Mouse (Mus musculus) kidney, postnatal 36 days (tissue): ENCODE data around the gene Phactr2.

Source experiments
- DNase-seq, 2 experiments: peaks; one replicate each; pipeline ENCODE4 v3.0.0; 2021 to 2022; ENCODE audit warnings: mixed read lengths in 2 of 2

Phactr2 gene

DNA sequence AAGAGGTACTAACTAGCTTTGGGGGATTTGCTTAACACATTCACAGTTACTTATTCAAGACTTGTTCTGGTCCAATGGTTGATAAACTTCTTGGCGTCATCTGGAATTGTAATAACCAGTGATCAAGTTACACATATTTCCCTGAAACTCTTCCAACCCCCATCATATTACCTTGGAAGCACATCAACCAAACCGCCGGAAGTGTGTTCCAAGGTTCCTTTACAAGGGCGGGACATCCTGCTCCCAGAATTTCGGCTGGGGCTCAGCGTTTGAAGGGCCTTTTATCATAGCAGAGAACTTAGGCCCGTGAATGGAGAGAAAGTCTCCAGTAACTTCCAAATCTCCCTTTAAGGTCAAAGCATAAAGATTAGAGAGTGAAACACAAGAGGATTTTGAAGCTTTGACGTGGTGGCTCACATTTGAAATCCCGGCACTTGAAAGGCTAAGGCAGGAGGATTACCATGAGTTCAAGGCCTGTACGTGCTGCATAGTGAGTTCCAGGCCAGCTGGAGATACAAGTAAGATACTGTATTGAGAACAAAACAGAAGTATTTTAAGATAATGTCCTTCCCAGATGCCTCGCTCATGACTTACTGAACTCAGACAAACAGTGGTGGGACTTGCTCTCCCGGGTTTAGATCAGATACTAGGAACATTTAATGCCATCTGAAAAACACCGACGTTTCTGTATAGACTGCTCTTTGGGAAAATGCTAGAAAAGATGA lies 147.9 kb downstream of the Phactr2 start:
- no peak for DNase-seq

DNA sequence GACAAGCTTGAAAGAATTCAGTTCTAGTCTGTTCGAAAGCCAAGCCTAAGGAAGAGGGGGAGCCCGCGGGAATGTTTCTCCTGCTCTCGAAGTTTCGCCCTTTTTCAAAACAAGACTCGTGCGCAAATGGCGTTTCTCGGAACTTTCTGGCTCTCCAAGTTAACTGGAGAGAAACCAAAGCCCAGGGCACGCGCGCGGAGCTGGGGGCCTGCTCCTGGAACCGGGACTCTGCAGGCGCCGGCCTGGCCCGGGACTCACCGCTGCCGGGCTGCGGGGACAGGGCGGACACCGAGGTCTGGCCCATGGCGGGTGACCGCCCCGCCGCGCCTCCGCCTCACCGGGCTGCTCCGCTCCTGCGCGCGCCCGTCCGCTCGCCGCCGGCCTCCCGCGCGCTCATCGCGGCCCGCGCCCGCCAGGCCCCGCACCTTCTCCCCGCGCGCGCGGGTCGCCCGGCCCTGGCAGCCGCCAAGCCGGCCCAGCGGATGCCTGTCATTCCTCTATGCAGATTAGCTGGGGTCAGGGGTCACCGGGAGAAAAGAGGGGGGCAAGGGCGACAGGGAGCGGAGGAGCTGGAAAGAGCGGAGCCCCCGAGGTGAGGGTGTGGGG lies 150.3 kb downstream of the Phactr2 start:
- peak; percentile 76 to 89 for DNase-seq

DNA sequence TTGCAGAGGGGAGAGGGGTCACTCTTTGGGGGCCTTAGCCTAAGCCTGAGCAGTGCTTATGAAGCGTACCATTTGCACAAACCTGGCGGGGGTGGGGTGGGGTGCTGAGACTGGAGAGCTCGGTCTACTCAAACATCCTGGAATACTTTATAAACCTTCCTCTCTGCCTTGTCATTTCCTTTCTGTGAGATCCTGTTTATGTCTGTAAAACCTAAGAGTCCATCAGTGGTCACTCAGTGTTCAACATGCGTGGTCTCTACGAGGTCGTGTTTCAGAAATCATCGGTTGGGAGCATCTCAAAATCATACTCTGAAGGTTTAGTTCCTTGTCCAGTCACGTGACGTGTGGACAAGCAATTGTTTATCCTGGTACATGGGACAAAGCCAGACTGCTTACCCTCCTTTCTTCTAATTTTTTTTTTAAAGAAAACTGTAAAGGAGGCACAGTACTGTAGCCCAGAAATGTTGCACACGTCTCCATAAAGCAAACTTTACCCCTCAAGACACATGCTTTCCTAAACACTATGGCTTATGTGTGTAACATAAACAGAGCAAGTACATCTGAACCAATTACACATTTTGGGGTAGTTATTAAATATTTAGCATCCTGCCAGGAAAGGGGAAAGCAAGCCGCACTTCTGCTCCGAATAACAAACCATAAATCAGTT lies 150.9 kb downstream of the Phactr2 start:
- peak; percentile 26 to 47 for DNase-seq

DNA sequence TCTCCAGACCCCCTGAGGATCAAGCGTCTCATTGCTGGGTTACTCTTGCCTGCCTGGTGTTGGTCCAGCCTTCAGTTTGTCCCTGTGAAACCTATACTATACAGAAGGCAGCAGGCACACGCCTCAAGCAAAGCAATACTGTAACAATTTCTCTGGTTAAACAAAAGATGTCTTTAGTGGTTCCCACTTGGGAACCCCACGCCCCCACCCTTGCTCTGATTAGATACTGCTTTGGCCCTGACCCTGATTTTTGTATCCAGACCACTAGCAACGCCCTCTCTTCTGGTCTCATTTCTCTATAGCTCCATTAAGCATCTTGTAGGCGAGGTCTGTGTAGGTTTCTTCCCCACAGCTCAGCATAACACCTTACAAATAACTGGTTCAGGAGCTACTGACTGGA lies 159.2 kb downstream of the Phactr2 start:
- DNase-seq, result no peak

DNA sequence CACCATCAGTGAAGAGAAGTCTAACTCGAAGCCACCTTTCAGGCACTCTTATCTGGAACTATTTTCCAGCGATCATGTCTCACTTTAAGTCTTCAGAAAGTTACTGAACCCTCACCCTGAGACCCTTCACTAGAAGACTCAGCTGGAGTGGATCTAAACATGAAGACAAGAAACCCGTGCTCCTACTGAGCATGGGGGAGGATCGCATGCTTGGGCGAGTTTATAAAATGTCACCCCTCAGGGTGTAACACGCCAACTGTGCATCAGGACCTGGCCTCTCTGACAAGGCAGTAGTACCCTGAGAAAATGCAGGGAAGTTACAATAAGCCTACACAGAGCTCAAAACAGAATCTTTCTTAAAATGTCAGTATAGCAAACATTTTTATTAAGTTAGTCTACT lies 161.6 kb downstream of the Phactr2 start:
- DNase-seq, result no peak

DNA sequence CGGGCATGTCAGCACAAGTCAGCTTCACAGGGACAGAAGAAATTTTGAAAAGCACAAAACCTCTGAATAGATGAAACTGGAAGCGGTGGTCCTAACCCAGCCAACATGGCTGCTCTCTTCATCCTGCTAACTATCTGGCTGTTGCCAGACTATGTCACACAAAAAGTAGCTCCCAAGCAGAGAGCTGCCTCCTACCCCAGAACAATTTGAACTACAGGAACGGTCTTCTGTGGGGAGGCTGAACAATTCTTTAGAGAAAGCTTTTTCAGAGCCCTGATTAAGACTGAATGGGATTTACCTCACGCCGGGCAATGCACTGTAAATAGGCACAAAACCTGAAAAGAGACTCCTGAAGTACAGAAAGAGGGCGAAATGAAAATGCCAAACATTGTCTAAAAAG lies 162.6 kb downstream of the Phactr2 start:
- DNase-seq, result no peak

DNA sequence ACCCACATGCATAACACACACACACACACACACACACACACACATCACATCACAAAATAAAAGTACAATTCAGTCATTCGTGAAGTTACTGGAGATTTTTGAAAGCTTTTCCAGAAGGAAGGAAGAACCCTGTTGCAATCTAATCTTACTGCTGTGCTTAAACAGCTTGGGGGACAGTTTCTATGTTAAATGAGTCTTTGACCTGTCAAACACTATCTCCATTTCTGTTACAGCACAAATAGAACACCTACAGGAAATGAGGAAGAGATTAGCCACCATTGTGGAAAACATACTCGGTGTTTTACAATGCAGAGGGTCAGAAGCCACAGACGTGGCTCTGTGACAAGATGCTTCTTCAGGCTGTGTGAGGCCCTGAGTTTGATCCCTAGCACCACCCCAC lies 164.1 kb downstream of the Phactr2 start:
- no peak for DNase-seq

DNA sequence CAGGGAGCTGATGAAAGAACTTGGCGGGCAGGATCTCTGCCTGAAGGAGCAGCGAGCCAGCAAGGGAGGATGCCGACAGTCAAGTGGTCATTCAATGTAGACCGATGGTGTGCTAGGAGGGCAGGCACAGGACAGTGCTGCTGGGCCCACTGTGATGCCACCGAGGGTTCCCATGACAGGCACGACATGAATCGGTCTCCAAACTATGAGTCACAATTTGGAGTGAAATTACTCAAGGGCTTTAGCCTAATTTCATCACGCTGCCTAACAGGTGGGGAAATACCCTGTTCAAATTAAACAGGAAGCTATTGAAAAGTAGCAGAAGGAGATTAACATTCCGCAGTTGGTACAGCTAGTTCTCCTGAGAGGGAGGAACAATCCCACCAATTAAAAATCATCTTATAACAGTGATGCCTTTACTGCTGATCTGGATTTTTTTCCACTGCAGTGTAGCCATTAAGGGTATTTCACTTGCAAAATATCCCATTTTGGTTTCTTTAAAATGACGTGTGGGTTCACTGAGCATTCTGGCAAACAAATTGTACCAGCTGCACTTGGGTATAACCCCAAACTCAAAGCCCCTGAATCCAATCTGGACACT lies 169.5 kb downstream of the Phactr2 start:
- no peak for DNase-seq

DNA sequence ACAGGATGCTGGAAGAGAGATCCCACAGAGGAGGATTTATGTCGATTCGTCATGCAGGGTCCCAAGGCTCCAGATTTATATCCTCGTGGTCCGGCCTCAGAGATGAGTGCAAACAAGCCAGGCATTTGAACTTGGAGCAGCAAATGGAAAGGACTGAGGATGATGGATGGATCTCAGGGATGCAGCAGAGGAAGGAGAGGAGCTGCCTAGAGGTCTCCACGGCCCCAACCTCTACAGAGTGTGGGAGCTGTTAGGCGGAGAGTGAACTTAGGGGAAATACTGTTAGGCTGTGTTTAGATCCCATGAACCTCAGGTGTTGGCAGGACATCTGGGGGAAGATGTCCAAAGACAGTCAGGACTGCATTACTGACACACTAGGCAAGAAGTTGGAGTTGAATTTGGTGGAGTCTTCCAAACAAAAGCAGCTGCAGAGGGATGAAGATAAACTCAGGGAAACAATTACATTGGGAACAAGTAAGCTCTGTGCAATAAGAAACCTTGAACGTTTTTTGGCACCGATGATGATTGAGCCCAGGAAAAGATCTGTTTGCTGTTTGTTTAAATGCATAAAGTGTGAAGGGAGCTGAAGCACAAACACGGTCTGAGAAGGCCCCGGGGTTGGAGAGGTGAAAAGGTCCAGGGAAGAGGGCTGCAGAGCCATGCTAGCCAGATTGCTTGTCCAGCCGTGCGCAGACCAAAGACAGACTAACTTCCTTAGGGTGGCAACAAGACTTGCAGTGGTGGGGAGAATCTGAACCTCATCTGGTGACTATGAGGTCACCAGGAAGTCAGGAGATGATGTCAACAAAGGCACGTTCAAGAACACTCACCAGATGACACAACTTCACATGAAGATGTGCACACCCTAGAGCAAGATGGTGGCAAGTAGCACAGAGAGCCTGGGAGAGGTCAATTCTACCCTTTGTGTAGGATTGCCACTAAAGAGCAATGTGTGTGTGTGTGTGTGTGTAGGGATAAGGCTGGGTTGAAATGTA lies 170.6 kb downstream of the Phactr2 start:
- DNase-seq, result no peak

DNA sequence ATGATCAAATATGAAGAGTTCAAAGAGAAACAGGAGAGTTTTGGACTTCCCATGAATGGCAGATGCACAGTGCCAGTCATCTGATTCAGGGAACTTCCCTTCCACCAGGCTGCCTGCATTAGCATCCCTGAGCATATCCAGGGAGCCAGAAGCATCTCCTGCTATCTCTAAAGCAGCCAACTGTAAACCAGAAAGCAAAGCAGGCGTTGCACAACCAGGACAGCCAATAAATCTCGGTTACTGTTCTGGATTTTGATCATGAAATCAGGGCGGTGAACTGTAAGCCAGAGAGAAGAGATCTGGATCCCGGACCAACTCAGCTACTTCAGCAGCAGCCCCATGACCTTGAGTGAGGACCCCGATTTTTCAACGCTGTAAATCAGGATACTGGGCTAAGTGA lies 173.6 kb downstream of the Phactr2 start:
- DNase-seq, result peak in 1 of 2 experiments; percentile 15

DNA sequence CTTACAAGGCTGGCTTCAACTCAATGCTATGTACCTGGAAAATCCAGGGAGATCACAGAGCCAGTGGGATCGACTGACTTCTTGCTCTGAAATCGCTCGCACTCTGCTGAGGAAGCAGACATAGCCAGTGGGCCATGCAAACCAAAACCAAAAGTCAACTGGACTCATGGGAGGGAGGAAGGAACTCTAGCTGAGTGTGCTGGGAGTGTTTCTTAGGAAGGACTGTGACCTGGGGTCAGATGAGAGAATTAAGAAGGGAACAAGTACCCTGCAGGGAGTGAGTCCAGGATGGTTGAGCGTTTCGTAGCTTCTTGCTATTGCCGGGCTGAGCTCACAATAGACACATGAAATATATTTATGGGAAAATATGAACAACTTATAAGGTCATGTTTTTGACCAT lies 174.0 kb downstream of the Phactr2 start:
- DNase-seq, result peak; percentile 58 to 65

DNA sequence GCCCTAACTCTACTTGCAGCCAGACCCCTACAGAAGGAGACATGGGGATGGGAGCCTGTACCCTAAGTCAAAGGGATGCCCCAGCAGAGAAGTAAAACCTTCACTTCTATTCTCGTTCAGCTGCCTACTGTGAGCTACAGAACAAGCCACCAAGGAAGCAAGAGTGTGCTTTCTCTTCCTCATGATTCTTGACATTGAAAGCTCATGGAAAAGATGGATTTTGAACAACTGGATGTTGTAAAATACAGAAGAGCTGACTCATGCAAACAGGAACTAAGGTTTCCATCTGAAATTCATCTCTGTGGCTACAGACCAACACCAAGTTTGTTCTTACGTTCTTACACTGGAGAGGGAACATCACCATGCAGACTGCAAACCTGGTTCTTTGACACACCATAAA lies 179.3 kb downstream of the Phactr2 start:
- DNase-seq, result no peak

DNA sequence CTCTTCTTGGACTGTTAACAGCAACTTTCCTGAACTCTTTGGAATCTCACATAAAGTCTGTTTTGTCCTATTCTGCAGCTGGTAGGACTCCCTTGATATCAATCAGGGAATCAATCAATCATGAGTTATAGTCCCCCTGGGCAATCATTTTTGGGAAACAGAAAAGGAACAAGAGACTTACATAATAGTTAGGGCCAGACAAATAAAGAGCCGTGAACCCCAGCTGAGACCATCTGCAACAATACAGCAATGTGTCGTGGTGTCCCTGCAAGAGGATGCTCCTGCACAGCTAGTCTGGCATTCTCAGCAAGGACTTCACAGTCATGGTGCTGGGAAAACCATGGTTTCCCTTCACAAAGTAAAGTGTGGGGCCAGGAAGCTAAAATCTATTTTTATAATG lies 182.2 kb downstream of the Phactr2 start:
- no peak for DNase-seq

DNA sequence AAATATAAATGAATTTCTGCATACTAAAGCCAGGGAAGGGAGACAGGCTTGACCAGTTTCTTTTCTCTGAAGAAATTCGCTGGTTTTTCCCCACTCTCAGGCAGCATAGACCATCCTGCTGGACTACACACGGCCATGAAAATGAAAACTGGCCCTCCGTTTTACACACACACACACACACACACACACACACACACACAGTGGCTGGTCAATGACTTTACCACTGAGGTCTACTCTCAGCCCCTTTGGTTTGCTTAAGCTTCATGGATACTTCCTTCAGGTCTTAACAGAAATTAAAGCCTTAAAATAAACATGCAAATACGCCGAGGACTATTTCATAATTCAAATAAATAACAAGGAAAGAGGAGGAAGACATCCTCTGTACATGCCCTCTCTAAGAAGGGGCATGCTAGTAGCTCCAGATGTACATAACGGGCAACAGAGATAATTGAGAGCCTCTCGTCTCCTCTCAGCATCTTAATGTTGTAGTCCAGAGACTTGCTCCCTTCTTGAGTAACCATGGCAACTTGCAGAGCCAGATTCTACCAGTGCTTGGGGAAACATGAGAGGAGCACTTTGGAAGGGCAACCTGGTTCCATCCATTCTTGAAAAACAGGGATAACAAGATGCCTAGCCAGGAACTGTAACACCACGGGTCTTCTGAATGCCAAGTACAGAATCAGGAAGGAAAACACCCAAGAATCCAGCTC lies 184.8 kb downstream of the Phactr2 start:
- DNase-seq, result no peak

DNA sequence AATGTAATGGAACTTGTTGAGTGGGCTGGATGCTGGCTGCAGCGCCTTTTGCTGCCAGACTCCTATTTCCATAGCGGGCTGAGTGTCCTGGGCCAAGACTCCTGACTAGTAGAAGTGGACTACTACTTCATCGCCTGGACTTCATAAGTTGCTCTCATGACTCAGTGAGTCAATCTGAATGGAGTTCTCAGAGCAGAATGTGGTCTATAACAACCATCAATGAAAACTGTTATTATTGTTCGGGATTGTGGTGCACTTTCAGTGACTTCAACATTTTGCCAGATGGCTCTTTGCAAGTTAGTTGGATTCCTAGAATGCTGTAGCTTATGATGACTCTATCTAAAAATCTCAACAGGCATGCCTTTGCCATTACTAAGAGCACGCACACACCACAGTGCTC lies 185.9 kb downstream of the Phactr2 start:
- DNase-seq, result no peak

DNA sequence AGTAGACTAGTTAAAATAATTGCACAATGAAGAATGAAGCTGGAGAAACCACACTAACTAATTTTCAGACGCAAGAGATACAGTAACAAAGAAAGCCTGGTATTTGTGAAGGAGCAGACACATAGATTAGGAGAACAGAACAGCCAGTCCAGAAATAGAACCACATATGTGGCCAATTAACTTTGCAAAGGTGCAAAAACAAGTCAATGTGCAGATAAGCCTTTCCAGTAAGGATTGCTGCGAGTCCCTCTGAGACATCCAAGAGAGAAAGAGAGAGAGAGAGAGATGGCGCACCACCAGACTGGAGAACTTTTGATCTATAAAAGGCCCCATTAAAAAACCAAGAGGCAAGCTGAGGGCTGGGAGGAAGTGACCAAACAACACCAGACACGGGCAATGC lies 190.8 kb downstream of the Phactr2 start:
- no peak for DNase-seq

DNA sequence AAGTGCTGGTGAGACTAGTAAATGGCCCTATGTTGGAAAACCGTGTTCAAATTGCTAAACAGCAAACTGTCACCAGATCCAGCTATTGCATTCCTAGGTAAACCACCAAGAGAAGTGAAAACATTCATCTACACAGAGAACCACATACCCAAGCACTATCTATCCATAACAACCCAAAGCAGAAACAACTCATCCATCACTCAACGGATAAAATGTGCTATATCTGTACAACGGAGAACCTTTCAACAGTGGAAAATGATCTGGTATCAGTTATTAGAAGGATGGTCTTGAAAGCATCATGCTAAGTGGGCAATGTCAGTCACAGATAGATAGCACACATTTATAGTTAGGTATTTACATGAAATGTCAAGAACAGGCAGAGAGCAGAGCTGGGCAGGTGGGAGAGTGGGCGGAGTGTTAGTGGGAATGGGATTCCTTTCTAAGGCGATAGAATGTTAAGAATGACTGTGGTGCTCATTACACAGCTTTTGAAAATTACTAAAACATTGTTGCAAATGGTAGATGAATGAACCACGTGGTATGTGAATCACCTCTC lies 193.8 kb downstream of the Phactr2 start:
- DNase-seq, result no peak

DNA sequence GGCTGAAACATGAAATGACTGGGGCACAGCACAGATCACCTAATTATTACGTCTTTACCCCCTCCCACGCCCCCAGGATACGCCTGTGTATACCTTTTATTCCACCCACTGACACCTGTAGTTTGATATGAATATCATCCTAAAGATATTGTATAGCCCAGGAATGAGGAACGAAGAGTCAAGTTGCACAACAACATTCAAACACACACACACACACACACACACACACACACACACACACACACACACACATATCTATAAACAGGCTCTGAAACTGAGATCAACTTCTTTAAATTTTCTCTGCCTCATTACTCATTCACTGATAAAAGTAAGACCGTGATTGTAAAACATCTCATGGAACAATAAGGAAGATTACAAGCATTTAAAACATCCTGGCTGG lies 197.9 kb downstream of the Phactr2 start:
- DNase-seq, result no peak

DNA sequence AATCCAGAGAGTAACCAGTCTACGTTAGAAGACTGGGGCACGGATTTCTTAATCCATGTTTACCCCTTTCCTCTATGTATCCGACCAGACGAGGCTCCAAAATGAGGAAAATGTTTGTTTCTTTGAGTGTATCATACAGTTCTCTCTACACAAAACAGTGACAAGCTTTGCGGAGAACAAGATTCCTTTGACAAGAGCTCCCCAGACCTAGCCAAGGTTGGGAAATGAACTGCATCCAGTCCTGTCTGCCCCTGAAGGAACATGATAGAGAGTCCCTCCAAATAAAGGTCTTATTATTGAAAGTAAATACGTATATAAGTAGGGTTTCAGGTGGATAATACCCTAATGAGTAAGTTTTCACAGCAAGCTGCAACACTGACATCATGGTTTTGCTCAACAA lies 199.1 kb downstream of the Phactr2 start:
- DNase-seq, result no peak

DNA sequence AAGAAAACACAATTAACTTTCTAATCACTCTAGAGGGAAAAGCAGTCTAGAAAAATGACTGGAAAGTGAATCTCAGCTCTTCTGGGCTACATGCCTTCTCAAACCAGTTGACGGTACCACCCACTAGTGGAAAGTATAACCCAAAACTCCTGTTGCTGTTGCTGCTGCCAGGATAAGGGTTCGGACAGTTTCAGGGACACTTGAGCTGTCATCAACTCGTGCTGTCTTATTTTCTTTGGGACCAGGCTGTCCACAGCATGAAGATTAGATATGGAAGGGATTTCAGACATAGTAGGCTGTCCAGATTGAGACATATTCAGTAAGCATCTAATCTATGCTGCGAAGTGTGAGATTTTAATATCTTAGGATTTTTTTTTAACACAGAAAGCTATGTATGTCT lies 199.5 kb downstream of the Phactr2 start:
- no peak for DNase-seq

DNA sequence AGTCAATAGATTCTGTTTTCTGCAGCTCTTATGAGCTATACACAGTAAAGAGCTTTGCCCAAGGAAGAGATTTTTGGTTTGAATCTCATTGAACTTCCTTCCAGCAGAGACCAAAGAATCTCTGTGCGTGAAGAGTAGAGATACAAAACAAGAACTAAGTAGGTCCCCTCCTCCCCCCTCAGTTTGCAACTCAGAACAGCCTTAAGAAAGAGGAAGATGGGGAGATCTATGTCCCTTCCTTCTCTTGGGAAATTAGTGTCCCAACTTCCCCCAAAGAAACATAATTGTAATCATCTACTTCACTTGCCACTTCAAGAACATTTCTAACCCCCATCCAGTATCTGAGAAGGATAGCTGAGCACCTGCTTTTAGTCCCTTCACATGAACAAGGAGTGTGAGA lies 200.5 kb downstream of the Phactr2 start:
- no peak for DNase-seq

DNA sequence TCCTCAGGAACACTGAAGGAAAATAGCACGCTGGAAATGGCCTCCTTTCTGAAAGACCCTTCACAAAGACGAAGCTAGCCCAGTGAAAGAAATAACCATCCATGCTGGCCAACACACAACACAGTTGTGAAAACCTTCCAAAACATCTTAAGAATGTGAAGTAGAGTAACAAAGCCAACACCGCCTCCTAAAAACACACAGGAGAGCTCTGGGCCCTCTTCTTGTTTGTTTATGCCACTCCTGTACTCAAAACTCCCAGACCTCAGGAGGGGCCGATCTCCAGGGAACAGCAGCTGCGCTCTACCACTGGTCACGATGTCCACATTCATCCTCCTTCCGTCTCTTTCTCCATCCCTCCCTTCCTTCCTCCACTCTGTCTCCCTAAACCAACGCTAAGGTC lies 202.5 kb downstream of the Phactr2 start:
- DNase-seq, result no peak
